Mouse (Mus musculus): ENCODE data around the gene Ctcfl.

GRCm38 (mm10) chr2:173106889-173107785 lies 12.2 kb downstream of the Ctcfl start:
- TF ChIP-seq CTCF (conservative IDR thresholded peaks at IDR 0.05; ENCODE audit: insufficient read depth, insufficient read length, low read depth, low read length) (peak; percentile 76), POLR2A (IDR thresholded peaks at IDR 0.05; ENCODE audit: low read depth, low read length) (no peak)

Data from kidney, adult 2 months (tissue).